Mouse (Mus musculus) kidney, embryonic 14.5 days (tissue): ENCODE results near the gene Camta1. TPM values are rescaled to one million over a fixed set of nuclear protein-coding genes. Genes with fewer than 3 reads are reported as not detected.

Experiments
- ATAC-seq: fragments of 200-750 bp; cut with Nextera tagmentation; 2 replicates; pipeline ENCODE4 v1.8.0; 2017; ENCODE audit warnings: moderate number of reproducible peaks, mild to moderate bottlenecking, moderate TSS enrichment, moderate library complexity; ENCODE audit not compliant: low FRiP score, low TSS enrichment
- H3K27ac ChIP-seq: fragments of 300-500 bp; sonication (generic); 2 replicates; pipeline ENCODE4 v1.5.1; 2014; ENCODE audit warnings: low read depth, mild to moderate bottlenecking, low read length, moderate library complexity, mixed read lengths
- H3K27me3 ChIP-seq: fragments of 300-500 bp; sonication (generic); 2 replicates; pipeline ENCODE4 v1.6.1; 2014; ENCODE audit warnings: mild to moderate bottlenecking, low read length; ENCODE audit not compliant: control insufficient read depth, insufficient read depth
- H3K36me3 ChIP-seq: fragments of 300-500 bp; sonication (generic); 2 replicates; pipeline ENCODE4 v1.6.1; 2014; ENCODE audit warnings: low read length, mixed read lengths; ENCODE audit not compliant: control insufficient read depth, insufficient read depth
- H3K4me1 ChIP-seq: fragments of 300-500 bp; sonication (generic); 2 replicates; pipeline ENCODE4 v1.6.1; 2014; ENCODE audit warnings: low read length, mixed read lengths; ENCODE audit not compliant: control insufficient read depth, insufficient read depth
- H3K4me2 ChIP-seq: fragments of 300-500 bp; sonication (generic); replicated peaks from 2 replicates; pipeline ENCODE4 v1.6.1; 2014; ENCODE audit warnings: low read depth, mild to moderate bottlenecking, low read length
- H3K4me3 ChIP-seq: fragments of 300-500 bp; sonication (generic); 2 replicates; pipeline ENCODE4 v1.5.1; 2014; ENCODE audit warnings: mild to moderate bottlenecking, low read length
- H3K9ac ChIP-seq: fragments of 300-500 bp; sonication (generic); 2 replicates; pipeline ENCODE4 v1.6.1; 2014; ENCODE audit warnings: low read depth, mild to moderate bottlenecking, low read length, moderate library complexity
- H3K9me3 ChIP-seq: fragments of 300-500 bp; sonication (generic); 2 replicates; pipeline ENCODE4 v1.6.1; 2016; ENCODE audit warnings: low read length; ENCODE audit not compliant: control insufficient read depth
- WGBS: fragments of 180-500 bp; shearing (Covaris S2); extraction: QIAGEN DNeasy Blood & Tissue Kit; methylation state at CpG from one replicate; pipeline ENCODE4 v1.1.7; 2014; 5-methylcytosine and 5-hydroxymethylcytosine counted together
- polyA plus RNA-seq: library from polyadenylated mRNA; unstranded; fragments of >200 nt; fragmentation: Nextera tagmentation; extraction: Ambion mirVana; gene quantifications from 2 replicates; pipeline ENCODE4 v1.2.1, GENCODE M21; 2014

Gene Camta1
- polyA plus RNA-seq, 1 experiment from 2014 or later, result 107 TPM

DNA sequence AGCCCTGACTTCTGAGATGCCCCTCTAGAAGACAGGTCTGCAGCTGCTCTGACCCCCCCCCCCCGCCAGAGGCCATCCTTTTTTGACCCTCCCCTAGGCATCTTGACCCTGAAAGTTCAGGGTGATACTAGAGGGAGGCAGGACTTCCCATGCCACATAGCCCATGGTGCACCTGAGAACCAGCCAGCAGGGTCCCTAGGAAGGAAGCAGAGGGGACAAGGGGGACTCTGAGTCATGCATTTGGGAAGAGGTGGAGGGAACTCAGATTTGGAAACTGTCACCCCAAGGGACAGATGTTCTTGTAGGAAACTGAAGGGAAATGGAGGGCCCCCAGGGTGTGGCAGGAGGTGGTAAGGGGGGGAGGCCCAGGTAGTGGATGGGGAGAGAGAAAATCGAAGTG lies 723.1 kb downstream of the Camta1 start:
- Histone ChIP-seq H3K4me3 (no peak overlapping the region), H3K4me1 (peaks cover 18% of the 10 kb centered on the region), H3K27ac (no peak overlapping the region), H3K9me3 (no peaks in the 10 kb centered on the region), H3K9ac (no peak overlapping the region), H3K27me3 (peaks cover 21% of the 10 kb centered on the region), H3K36me3 (no peaks in the 10 kb centered on the region), H3K4me2 (no peak overlapping the region)
- ATAC-seq, result no peak
- 29% methylated on average over 2 of the region's 2 CpGs for WGBS

DNA sequence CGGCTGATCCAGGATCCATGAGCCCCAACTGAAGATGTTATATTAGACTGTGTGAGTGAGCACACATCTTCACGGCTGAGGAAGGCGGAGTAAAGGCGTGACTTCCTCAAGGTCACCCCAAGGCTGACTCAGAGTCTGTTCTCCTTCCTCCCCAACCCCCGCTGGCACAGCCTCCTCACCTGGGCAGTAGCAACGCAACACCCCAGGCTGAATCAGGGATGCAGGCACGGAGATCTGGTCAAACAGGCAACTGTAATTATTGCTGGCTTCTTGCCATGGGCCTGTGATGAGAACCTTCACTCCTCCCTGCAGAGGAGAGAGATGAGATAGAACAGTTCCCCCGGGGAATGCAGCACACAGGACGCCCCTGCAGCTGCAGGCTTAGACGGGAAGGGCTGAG lies 723.5 kb downstream of the Camta1 start:
- Histone ChIP-seq H3K4me3 (no peak overlapping the region), H3K9ac (no peak overlapping the region), H3K4me1 (peaks cover 18% of the 10 kb centered on the region), H3K36me3 (no peaks in the 10 kb centered on the region), H3K27ac (no peak overlapping the region), H3K9me3 (no peaks in the 10 kb centered on the region), H3K4me2 (no peak overlapping the region), H3K27me3 (peaks cover 21% of the 10 kb centered on the region)
- 31% methylated on average over 10 of the region's 10 CpGs for WGBS
- no peak for ATAC-seq

DNA sequence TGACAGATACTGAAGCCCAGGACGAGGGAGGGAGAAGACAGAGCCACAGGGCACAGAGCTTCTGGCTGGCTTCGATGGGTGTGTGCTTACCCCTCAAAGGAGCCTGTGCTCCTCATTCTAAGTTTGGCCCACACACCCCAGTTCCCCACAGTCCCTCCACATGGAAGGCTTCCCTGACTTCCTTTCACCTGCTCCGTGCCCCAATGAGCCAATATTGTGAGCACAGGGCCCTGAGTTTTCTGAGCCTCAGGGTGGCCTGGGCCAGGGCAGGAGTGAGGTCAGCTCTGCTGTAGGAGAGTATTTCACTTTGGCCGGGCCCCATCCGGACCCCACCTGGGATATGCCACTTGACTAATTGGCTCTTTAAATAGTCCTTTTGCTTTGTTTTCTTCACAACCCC lies 724.0 kb downstream of the Camta1 start:
- Histone ChIP-seq H3K4me1 (peaks cover 18% of the 10 kb centered on the region), H3K9me3 (no peaks in the 10 kb centered on the region), H3K27me3 (peaks cover 21% of the 10 kb centered on the region), H3K4me2 (no peak overlapping the region), H3K9ac (no peak overlapping the region), H3K36me3 (no peaks in the 10 kb centered on the region), H3K27ac (no peak overlapping the region), H3K4me3 (no peak overlapping the region)
- 59% methylated on average over 5 of the region's 5 CpGs for WGBS
- no peak for ATAC-seq

DNA sequence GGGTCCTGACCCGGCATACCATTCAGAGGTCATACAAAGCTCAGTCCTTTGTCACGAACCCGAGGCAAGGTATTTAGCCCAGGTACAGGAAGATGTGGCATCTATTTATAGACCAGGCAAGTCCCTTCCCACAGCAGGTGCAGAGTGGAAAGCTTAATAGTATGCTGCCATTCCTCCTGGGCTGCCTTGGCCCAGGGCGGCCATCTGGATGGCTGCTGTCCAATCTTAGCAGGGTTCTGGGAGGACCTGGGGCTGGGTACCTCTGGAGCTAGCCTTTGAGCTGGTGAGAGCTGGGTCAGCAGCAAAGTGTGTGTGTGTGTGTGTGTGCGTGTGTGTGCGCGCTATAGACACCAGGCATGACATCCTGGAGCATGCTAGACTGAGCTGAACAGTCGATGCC lies 726.2 kb downstream of the Camta1 start:
- Histone ChIP-seq H3K4me1 (peaks cover 12% of the 10 kb centered on the region), H3K4me2 (no peak overlapping the region), H3K27me3 (peaks cover 11% of the 10 kb centered on the region), H3K9ac (no peak overlapping the region), H3K4me3 (no peak overlapping the region), H3K9me3 (no peaks in the 10 kb centered on the region), H3K36me3 (no peaks in the 10 kb centered on the region), H3K27ac (no peak overlapping the region)
- WGBS, result 86% methylated on average over 8 of the region's 8 CpGs
- no peak for ATAC-seq

DNA sequence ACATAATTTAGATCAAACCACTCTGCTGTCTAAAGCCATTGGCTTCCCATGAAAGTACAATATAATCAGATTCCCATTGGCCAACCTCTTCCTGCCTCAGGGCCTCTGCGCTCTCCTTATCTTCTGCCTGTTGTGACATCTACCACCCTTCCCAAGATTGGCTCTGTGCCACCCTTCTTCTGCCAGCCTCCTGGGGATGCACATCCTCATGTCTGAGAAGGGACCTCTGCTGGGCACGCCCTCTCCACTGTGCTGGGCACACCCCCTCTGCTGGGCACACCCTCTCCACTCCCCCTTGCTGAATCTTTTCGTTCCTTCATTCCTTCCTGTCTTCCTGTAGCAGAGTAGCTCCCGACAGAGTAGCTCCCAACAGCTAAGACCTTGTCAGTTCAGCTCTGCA lies 727.9 kb downstream of the Camta1 start:
- no peaks in the 10 kb centered on the region for H3K36me3 ChIP-seq
- no peak overlapping the region for H3K9ac ChIP-seq
- no peak for ATAC-seq
- no peak overlapping the region for H3K4me3 ChIP-seq
- no peaks in the 10 kb centered on the region; the same call in 1 of the 2 replicates for H3K27me3 ChIP-seq
- no peaks in the 10 kb centered on the region for H3K9me3 ChIP-seq
- H3K27ac ChIP-seq, result no peak overlapping the region
- peaks cover 6% of the 10 kb centered on the region for H3K4me1 ChIP-seq
- WGBS, result 64% methylated on average over 4 of the region's 4 CpGs
- no peak overlapping the region for H3K4me2 ChIP-seq

DNA sequence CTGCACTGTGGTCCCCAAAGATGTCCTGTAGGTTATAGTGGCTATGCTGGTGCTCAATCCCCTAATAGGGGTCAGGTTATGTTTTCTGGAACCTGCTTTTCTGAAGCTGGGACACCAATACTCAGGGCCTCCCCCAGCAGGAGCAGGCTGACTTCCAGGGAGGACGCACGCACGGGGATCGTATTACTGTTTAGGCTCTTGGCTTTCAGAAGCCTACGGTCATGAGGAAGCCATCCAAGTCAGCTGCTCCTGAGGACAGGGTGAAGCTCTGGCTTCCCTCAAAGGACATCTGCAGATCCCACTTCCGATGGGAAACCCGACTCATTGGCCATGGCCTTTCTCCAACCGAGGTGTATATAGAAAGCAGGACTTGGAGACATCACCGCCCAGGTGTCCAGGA lies 729.2 kb downstream of the Camta1 start:
- 54% methylated on average over 9 of the region's 9 CpGs for WGBS
- Histone ChIP-seq H3K27ac (no peak overlapping the region), H3K36me3 (no peaks in the 10 kb centered on the region), H3K4me1 (peaks cover 9% of the 10 kb centered on the region; the same call in 1 of the 2 replicates), H3K27me3 (no peaks in the 10 kb centered on the region; the same call in 1 of the 2 replicates), H3K4me3 (no peak overlapping the region), H3K9ac (no peak overlapping the region), H3K9me3 (no peaks in the 10 kb centered on the region), H3K4me2 (no peak overlapping the region)
- no peak for ATAC-seq

DNA sequence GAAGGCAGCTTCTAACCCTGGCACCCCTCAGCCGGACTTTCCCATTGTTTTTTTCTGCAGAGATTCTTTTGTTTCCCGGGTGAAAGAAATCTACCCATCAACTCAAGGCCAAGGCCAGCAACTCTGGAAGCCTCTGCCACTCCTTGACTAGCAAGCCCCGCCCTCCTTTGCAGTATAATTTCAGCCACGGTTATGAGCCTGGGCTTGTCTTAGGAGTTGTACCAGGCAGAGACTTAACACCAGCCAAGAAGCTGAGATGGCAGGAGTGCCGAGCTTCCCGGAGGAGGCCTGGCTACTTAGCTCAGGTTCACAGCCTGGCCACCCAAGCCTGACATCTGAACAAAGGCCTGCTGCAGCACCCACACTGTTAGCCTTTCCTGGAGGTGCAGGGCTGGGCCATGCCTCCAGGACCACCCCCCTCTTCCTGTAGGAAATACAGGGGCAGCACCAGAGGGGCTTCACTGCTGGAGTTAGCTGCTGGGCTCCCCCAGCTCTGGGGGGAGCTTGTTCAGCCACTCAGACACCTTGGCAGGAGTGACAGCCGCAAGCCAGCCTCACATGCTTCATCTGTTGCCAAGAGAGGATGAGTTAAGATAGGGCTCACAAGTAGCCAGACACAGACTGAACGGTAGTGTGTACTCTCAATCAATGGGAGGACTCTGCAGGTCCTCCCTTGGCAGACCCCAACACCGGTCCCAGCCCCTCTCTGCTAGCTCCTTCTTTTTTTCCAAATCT lies 730.8 kb downstream of the Camta1 start:
- H3K4me1 ChIP-seq, result peaks cover 11% of the 10 kb centered on the region; the same call in 1 of the 2 replicates
- peak; percentile 18; the same call in 1 of the 2 replicates for ATAC-seq
- H3K9me3 ChIP-seq, result no peaks in the 10 kb centered on the region
- no peak overlapping the region for H3K4me3 ChIP-seq
- no peaks in the 10 kb centered on the region; the same call in 1 of the 2 replicates for H3K36me3 ChIP-seq
- H3K27me3 ChIP-seq, result no peaks in the 10 kb centered on the region; the same call in 1 of the 2 replicates
- H3K9ac ChIP-seq, result no peak overlapping the region
- H3K4me2 ChIP-seq, result no peak overlapping the region
- H3K27ac ChIP-seq, result no peak overlapping the region
- 58% methylated on average over 9 of the region's 9 CpGs for WGBS

DNA sequence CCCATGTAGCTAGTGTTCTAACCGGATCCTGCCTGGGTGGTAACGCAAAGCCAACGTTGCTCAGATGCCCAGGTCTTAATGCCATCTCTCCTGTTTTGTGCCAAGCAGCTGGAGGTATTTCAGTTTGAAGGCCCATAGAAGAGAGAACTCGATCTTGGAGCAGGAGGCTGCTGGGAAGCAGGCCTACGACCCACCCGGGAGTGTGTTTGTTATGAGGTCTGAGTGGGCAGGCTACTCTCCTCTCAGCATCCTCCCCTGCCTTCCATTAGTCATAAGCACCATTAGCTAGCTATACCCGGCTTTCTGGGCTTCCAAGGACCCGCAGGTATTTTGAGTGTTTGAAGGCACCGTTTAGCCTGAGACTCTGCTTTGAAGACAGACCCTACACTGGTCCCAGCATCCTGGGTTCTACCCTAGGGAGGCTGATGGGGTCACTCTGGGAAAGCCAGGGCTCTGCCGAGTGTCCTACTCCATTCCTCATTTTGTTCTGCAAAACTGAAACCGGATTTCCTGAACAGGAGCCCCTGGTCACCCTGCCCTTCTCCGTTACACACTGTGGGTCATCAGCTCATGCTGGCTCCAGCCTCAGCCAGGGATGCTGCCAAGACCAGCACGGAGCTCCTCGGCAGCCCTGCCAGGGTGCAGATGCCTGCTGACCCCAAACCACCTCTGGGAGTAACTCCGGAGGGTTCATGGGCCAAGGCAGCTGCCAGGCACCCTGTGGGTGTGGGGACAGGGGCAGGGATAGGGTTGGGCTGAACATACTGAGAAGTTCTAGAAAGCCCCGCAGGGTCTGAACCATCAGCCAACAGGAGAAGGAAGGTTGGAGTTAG lies 731.7 kb downstream of the Camta1 start:
- Histone ChIP-seq H3K4me2 (peak overlapping the region; percentile 97), H3K27me3 (no peaks in the 10 kb centered on the region; the same call in 1 of the 2 replicates), H3K9ac (no peak overlapping the region), H3K27ac (no peak overlapping the region), H3K4me3 (no peak overlapping the region), H3K36me3 (no peaks in the 10 kb centered on the region; the same call in 1 of the 2 replicates), H3K9me3 (no peaks in the 10 kb centered on the region), H3K4me1 (peaks cover 11% of the 10 kb centered on the region; the same call in 1 of the 2 replicates)
- WGBS, result 58% methylated on average over 16 of the region's 16 CpGs
- no peak for ATAC-seq
